Mouse (Mus musculus) G1E (cell line): ENCODE measurements around the gene Gm26661.

Experiments
- CTCF ChIP-seq: IDR thresholded peaks from 2 replicates; pipeline ENCODE4 v1.5.1; 2012; ENCODE audit warnings: low read depth, low read length, inconsistent platforms, mixed read lengths
- GATA1 ChIP-seq: IDR thresholded peaks from 2 replicates; pipeline ENCODE4 v1.6.1; 2012; ENCODE audit warnings: borderline replicate concordance, low read length, inconsistent platforms, mixed read lengths
- GATA2 ChIP-seq: IDR thresholded peaks from 2 replicates; pipeline ENCODE4 v1.6.1; 2012; ENCODE audit warnings: low read depth, low read length, inconsistent platforms, borderline replicate concordance
- POLR2AphosphoS5 ChIP-seq: IDR thresholded peaks from 2 replicates; pipeline ENCODE4 v1.6.1; 2012; ENCODE audit warnings: low read depth, low read length, inconsistent platforms; ENCODE audit not compliant: insufficient replicate concordance
- TAL1 ChIP-seq: conservative IDR thresholded peaks from 2 replicates; pipeline ENCODE4 v1.6.1; 2012; ENCODE audit warnings: low read depth, low read length, inconsistent platforms, mixed read lengths

DNA sequence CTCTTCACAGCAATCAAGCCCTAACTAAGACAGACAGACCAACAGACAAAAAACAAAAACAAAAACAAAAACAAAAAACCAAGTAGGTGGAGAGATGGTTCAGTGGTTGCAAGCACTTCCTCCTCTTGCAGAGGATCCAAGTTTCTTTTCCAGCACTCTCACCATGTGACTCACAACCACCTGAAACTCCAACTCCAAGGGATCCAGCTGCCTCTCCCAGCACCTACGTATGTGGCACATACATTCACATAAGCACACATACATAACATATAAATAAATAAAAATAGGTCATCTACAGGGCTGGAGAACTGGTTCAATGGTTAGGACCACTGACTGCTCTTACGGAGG, 13.1 kb downstream of the Gm26661 start:
- TF ChIP-seq CTCF (no peak), TAL1 (no peak), GATA1 (no peak), GATA2 (no peak), POLR2AphosphoS5 (no peak)
